Mouse (Mus musculus) WW6 (cell line): Measurements from ENCODE around the gene Fam72a.

ENCODE experiments used
- DNase-seq: peaks from one replicate; pipeline ENCODE4 v3.0.0-alpha.2; 2013; ENCODE audit warnings: low read depth, low spot score

The Fam72a gene

GRCm38 (mm10) chr1:131526371-131527270 is 1.1 kb upstream of the Fam72a start:
- no peak for DNase-seq

GRCm38 (mm10) chr1:131528081-131528507 is 391 bp downstream of the Fam72a start:
- no peak for DNase-seq

GRCm38 (mm10) chr1:131528561-131529166 is 961 bp downstream of the Fam72a start:
- DNase-seq = no peak

- DNase-seq = no peak
Observed at GRCm38 (mm10) chr1:131539771-131540170, 12.1 kb downstream of the Fam72a start.

GRCm38 (mm10) chr1:131540795-131541194 is 13.1 kb downstream of the Fam72a start:
- DNase-seq = no peak

- DNase-seq = no peak
Observed at GRCm38 (mm10) chr1:131541431-131541830, 13.7 kb downstream of the Fam72a start.

- no peak for DNase-seq
Observed at GRCm38 (mm10) chr1:131541903-131542302, 14.2 kb downstream of the Fam72a start.

- no peak for DNase-seq
Observed at GRCm38 (mm10) chr1:131543886-131544565, 16.3 kb downstream of the Fam72a start.

- no peak for DNase-seq
Observed at GRCm38 (mm10) chr1:131546798-131547690, 19.3 kb downstream of the Fam72a start.

GRCm38 (mm10) chr1:131548494-131549365 is 21.0 kb downstream of the Fam72a start:
- no peak for DNase-seq

- no peak for DNase-seq
Observed at GRCm38 (mm10) chr1:131551956-131552355, 24.3 kb downstream of the Fam72a start.

GRCm38 (mm10) chr1:131553428-131553827 is 25.7 kb downstream of the Fam72a start:
- DNase-seq = no peak

- DNase-seq = peak; percentile 49
Observed at GRCm38 (mm10) chr1:131555042-131555812, 27.5 kb downstream of the Fam72a start.

GRCm38 (mm10) chr1:131560500-131560899 is 32.8 kb downstream of the Fam72a start:
- DNase-seq = no peak

GRCm38 (mm10) chr1:131562081-131562480 is 34.4 kb downstream of the Fam72a start:
- DNase-seq = no peak

- DNase-seq = peak; percentile 39
Observed at GRCm38 (mm10) chr1:131566056-131566455, 38.4 kb downstream of the Fam72a start.

GRCm38 (mm10) chr1:131569721-131570120 is 42.0 kb downstream of the Fam72a start:
- no peak for DNase-seq

GRCm38 (mm10) chr1:131570391-131570790 is 42.7 kb downstream of the Fam72a start:
- DNase-seq = no peak

- peak; percentile 65 for DNase-seq
Observed at GRCm38 (mm10) chr1:131573721-131574120, 46.0 kb downstream of the Fam72a start.
